Mouse (Mus musculus): ENCODE results near the gene Traf3ip2. TPM values are rescaled to one million over a fixed set of nuclear protein-coding genes. Genes with fewer than 3 reads are reported as not detected.

The Traf3ip2 gene
- polyA plus RNA-seq, 1 experiment, result 16.9 TPM

DNA sequence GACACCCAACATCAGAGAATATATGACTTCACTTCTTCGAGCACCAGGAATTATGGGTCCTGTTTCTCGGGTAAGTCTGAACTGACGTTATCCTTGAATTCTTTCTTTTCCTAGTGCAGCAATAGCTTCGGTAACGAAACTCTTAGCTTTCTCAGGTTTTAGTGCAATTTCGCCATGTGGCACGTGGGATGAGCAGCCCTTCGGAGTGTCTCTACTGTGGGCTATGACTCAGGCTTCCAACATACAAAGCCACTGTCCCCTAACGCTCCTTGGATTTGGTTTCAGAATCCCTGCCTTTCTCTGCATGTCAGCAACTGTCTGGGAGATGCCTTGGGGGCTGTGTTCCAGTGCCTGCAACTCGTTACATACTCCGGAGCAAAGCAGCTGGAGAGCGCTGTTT, 29.0 kb upstream of the Traf3ip2 start:
- TF ChIP-seq POLR2A (IDR thresholded peaks at IDR 0.05; ENCODE audit: low read depth, low read length), result no peak
- no peak for TF ChIP-seq CTCF (IDR thresholded peaks at IDR 0.05; ENCODE audit: borderline replicate concordance, insufficient read depth, low read length)
- Histone ChIP-seq H3K4me1 (ENCODE audit: control insufficient read depth, insufficient read depth, low read length) (no peaks in the 10 kb centered on the region), H3K4me3 (ENCODE audit: insufficient read depth, low read length) (no peak overlapping the region), H3K27ac (ENCODE audit: insufficient read depth, low read length) (no peak overlapping the region)

DNA sequence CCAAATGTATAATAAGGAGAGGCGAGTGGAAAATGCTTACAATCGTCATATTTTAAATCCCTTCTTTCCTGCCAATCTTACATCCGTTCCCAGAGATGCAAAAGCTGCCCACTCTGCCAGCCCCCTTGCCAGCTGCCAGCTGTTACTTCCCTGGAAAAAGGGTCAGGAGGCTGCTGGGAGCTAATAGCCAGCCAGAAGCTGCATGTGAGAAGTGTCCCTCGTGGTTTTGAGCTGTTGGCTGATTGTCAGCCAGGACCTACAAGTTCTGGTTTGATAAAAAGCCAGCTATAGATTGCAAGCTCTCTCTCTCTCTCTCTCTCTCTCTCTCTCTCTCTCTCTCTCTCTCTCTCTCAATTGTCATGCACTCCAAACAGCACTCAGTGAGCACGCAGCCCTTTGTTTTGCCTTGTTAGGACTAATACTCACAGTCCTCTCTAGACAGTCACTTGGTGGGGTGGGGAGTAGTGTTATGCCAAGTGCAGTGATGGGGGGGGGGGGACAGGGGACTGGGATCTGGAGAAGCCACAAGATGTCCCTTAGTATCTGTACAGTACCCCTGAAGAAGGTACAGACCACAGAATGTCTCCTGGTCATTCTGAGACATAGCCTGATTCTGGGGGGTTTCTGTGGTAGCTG, 25.3 kb upstream of the Traf3ip2 start:
- no peak for TF ChIP-seq CTCF (IDR thresholded peaks at IDR 0.05; ENCODE audit: borderline replicate concordance, insufficient read depth, low read length)
- TF ChIP-seq POLR2A (IDR thresholded peaks at IDR 0.05; ENCODE audit: low read depth, low read length), result no peak
- no peak overlapping the region for H3K4me3 ChIP-seq (ENCODE audit: insufficient read depth, low read length)
- no peak overlapping the region for H3K27ac ChIP-seq (ENCODE audit: insufficient read depth, low read length)
- H3K4me1 ChIP-seq (ENCODE audit: control insufficient read depth, insufficient read depth, low read length), result no peaks in the 10 kb centered on the region

DNA sequence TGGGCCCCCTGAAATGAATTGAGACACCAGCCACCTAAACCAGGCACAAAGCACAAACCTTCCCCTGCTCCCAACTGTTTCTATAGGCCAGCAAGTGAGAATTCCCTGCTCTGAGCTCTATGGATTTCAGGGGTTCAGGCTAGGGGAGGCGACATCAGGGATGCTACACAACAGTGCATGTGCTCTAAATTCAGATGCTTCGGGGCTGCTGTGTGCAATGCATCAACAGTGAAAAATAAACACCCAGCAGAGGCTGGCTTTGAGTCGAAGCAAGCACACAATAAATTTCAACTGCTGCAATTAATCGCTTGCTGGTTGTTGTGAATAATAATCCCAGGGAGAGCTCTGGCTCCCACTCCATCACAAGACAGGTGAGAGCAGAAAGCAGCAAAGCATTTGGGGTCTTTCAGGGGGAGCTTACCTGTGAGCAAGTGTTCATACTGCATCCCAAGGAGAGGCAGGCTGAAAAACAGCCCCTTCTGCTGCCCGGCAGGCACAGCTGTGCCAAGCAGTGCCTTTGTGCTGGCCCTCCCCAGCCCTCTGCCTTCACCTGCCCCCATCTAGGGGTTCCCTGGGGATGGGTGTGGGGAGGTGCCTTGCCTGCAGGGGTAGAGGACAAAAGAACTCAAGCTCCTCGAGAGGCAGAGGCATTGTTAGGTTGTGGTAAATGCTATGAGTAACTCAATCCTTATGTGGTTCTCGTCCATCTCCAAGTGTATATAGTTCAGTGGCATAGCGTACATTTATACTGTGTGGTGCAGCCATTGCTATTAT, 24.6 kb upstream of the Traf3ip2 start:
- Histone ChIP-seq H3K4me3 (ENCODE audit: insufficient read depth, low read length) (no peak overlapping the region), H3K4me1 (ENCODE audit: control insufficient read depth, insufficient read depth, low read length) (no peaks in the 10 kb centered on the region), H3K27ac (ENCODE audit: insufficient read depth, low read length) (no peak overlapping the region)
- TF ChIP-seq POLR2A (IDR thresholded peaks at IDR 0.05; ENCODE audit: low read depth, low read length), result no peak
- TF ChIP-seq CTCF (IDR thresholded peaks at IDR 0.05; ENCODE audit: borderline replicate concordance, insufficient read depth, low read length), result no peak

DNA sequence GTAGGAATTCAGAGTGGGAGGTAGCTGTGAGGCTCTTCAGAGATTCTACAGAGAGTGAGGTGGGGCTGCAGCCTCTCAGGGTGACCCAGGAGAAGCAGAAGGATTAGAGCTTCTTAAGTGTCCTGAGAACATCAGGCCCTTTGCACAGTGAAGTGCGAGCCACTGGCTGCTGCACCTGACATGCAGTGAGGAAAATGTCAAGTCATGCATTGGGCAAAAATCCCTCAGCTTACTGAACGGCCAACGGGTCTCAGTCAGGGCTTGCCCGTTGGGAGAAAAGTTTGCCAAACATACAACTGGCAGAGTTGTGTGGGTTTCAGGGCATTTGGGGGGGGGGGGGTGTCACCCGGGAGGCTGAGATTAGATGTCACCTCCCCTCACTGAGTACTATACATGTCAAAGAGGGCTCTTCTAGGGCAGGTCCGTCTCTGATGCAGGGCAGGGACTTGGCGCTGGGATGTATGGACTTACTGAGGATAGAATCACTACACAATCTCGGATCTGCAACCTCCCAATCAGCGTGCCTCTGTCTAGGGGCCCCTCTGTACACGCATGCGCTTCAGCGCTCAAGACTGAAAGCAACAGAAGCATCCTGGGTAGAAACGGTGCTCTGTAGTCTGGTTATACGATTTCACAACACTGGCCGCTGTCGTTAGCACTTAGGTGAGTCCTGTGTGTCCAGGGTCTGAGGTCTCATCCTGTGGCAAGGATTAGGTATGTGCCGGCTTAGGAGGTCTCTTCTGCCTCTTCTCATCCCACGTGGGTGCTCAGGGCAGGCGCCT, 22.8 kb upstream of the Traf3ip2 start:
- TF ChIP-seq POLR2A (IDR thresholded peaks at IDR 0.05; ENCODE audit: low read depth, low read length), result no peak
- TF ChIP-seq CTCF (IDR thresholded peaks at IDR 0.05; ENCODE audit: borderline replicate concordance, insufficient read depth, low read length), result no peak
- H3K4me3 ChIP-seq (ENCODE audit: insufficient read depth, low read length), result no peak overlapping the region
- no peaks in the 10 kb centered on the region for H3K4me1 ChIP-seq (ENCODE audit: control insufficient read depth, insufficient read depth, low read length)
- no peak overlapping the region for H3K27ac ChIP-seq (ENCODE audit: insufficient read depth, low read length)

DNA sequence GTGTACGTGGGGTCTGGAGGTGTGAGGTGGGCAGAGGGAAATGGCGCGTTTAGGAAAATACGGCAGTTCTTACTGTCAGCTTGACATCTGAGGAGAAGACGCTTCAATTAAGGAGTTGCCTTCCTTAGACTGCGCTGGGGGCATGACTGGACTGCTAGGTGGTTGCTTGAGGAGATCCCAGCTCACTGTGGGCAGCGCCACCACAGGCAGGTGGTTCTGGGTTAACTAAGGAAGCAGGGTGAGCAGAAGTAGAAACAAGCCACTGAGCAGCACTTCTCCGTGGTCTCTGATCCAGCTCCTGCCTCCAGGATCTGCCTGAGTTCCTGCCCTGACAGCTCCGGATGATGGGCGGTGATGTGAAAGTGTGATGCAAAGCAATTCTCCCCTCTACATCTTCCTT, 22.1 kb upstream of the Traf3ip2 start:
- Histone ChIP-seq H3K4me1 (ENCODE audit: control insufficient read depth, insufficient read depth, low read length) (no peaks in the 10 kb centered on the region; the same call in 1 of the 2 replicates), H3K27ac (ENCODE audit: insufficient read depth, low read length) (no peak overlapping the region), H3K4me3 (ENCODE audit: insufficient read depth, low read length) (no peak overlapping the region)
- TF ChIP-seq CTCF (IDR thresholded peaks at IDR 0.05; ENCODE audit: borderline replicate concordance, insufficient read depth, low read length), result no peak
- no peak for TF ChIP-seq POLR2A (IDR thresholded peaks at IDR 0.05; ENCODE audit: low read depth, low read length)

DNA sequence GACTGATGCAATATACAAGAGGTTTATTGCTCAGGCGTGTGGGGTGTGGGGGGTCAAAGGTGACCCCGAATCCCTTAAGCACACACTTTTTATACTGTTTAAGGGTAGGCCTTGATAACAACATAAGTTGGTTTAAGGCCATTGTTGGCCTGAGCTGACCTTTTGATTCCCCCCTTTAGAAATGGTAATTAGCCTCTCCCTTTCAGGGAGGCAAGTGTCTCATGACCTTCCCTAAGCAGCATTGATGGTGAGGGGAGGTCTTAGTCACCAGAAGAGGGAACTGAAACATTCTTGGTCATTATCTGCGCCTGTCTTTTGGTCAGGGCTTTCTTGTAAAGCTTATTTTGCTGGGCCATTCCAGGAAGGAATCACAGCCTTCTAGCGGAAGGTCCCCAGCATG, 20.2 kb upstream of the Traf3ip2 start:
- Histone ChIP-seq H3K4me3 (ENCODE audit: insufficient read depth, low read length) (no peak overlapping the region), H3K27ac (ENCODE audit: insufficient read depth, low read length) (no peak overlapping the region), H3K4me1 (ENCODE audit: control insufficient read depth, insufficient read depth, low read length) (peaks cover 3% of the 10 kb centered on the region; the same call in 1 of the 2 replicates)
- TF ChIP-seq POLR2A (IDR thresholded peaks at IDR 0.05; ENCODE audit: low read depth, low read length) (no peak), CTCF (IDR thresholded peaks at IDR 0.05; ENCODE audit: borderline replicate concordance, insufficient read depth, low read length) (no peak)

DNA sequence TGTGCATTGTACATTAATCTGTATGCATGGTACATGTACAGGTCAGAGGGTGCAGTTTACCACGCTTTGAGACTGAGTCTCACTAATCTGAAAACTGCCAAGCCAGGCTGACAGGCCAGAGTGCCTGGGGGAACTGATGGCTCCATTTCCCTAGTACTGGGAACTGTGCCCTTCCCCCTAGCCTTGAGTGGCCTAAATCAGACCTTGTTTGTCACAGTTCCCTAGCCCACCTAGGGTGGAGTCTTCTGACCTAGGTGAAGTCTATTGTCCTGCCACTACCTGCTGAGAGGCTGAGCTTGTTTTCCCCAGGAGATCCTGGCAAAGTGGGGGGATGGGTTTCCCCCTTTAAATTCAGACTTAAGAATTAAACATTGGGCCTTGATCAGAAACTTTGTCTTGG, 18.0 kb upstream of the Traf3ip2 start:
- Histone ChIP-seq H3K4me3 (ENCODE audit: insufficient read depth, low read length) (no peak overlapping the region), H3K4me1 (ENCODE audit: control insufficient read depth, insufficient read depth, low read length) (peaks cover 3% of the 10 kb centered on the region; the same call in 1 of the 2 replicates), H3K27ac (ENCODE audit: insufficient read depth, low read length) (no peak overlapping the region)
- no peak for TF ChIP-seq POLR2A (IDR thresholded peaks at IDR 0.05; ENCODE audit: low read depth, low read length)
- no peak for TF ChIP-seq CTCF (IDR thresholded peaks at IDR 0.05; ENCODE audit: borderline replicate concordance, insufficient read depth, low read length)

DNA sequence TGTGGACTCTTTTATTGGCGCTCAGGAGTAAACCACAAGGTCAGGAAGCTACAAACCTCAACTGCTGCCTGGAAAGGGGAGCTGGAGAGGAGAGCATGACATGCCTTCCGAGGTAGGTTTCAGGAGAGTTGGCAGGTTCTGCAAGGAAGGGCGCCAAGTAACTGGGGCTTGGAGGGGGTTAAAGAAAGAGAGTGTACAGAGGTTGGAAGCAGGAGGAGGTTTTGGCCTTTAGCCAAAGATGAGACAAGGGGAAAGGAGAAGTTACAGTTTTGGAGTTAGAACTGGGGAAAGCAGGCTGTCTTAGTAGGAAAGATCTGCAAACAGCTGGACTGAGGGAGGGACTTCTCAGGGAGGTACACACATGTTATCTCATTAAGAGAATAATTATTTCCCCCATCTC, 16.9 kb upstream of the Traf3ip2 start:
- H3K4me1 ChIP-seq (ENCODE audit: control insufficient read depth, insufficient read depth, low read length), result peaks cover 4% of the 10 kb centered on the region
- H3K27ac ChIP-seq (ENCODE audit: insufficient read depth, low read length), result no peak overlapping the region
- no peak for TF ChIP-seq CTCF (IDR thresholded peaks at IDR 0.05; ENCODE audit: borderline replicate concordance, insufficient read depth, low read length)
- TF ChIP-seq POLR2A (IDR thresholded peaks at IDR 0.05; ENCODE audit: low read depth, low read length), result no peak
- no peak overlapping the region for H3K4me3 ChIP-seq (ENCODE audit: insufficient read depth, low read length)

DNA sequence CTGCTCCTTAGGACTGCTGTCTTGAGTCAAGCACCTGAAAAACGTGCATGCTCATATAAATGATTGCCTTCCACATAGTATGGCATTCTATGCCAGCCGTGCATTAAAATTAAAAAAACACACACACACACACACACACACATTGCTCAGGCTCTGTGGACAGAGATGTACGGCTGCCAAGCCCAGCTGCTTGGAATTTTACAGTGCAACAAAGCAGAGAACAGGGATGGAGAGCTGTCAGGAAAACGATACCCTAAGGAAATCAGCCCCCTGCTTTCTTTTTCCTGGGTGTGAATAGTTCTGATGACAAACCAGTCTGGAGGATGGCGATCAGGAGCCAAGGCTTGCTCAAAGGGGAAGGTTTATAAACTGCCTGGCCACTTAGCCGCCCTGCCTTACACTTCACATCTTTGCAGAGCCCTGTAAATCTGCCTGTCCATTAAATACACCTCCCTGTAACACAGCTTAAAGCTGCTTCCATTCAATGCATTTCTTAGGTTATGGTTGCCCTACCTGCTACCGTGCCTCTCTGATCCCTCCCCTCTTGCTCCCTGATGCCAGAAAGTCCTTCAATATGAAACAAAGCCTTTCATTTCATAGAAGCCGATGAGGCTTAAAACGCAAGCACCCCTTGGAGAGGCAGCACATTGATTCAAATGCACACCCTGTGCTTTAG, 15.5 kb upstream of the Traf3ip2 start:
- TF ChIP-seq CTCF (IDR thresholded peaks at IDR 0.05; ENCODE audit: borderline replicate concordance, insufficient read depth, low read length), result no peak
- no peak for TF ChIP-seq POLR2A (IDR thresholded peaks at IDR 0.05; ENCODE audit: low read depth, low read length)
- Histone ChIP-seq H3K4me1 (ENCODE audit: control insufficient read depth, insufficient read depth, low read length) (peaks cover 5% of the 10 kb centered on the region), H3K4me3 (ENCODE audit: insufficient read depth, low read length) (no peak overlapping the region), H3K27ac (ENCODE audit: insufficient read depth, low read length) (no peak overlapping the region)

Measured in embryonic fibroblast, embryonic 13.5 days (primary cell).